Mouse (Mus musculus) heart, postnatal 0 days (tissue): ENCODE data around the gene Myo1g.

Experiments used
- CTCF ChIP-seq: IDR thresholded peaks from 2 replicates; pipeline ENCODE4 v1.5.1; 2016; ENCODE audit warnings: antibody characterized with exemption, control low read depth, low read depth
- EP300 ChIP-seq: IDR thresholded peaks from 2 replicates; pipeline ENCODE4 v1.6.1; 2016; ENCODE audit warnings: antibody characterized with exemption, low read depth

- no peak for TF ChIP-seq CTCF
- TF ChIP-seq EP300 = no peak
Measured at GRCm38 (mm10) chr11:6562359-6562758, 41.6 kb upstream of the Myo1g start.
